Mouse (Mus musculus): Measurements from ENCODE around the gene Chst11. TPM values are rescaled to one million over a fixed set of nuclear protein-coding genes. Genes with fewer than 3 reads are reported as not detected.

Gene Chst11
- polyA plus RNA-seq, 1 experiment from 2014 or later: 1.4 TPM

GRCm38 (mm10) chr10:83026174-83026573 is 40.9 kb downstream of the Chst11 start:
- WGBS: 92% methylated on average over 5 of the region's 5 CpGs
- Histone ChIP-seq H3K27ac (no peak overlapping the region), H3K9me3 (no peaks in the 10 kb centered on the region), H3K36me3 (0 out of 2 replicates have a peak, but pooled peaks cover 3% of the 10 kb centered on the region), H3K27me3 (ENCODE audit: insufficient read depth, poor library complexity, severe bottlenecking) (no peaks in the 10 kb centered on the region), H3K4me3 (no peak overlapping the region), H3K4me1 (replicated peaks) (peaks cover 23% of the 10 kb centered on the region)
- no peak for DNase-seq (ENCODE audit: low spot score)

DNA sequence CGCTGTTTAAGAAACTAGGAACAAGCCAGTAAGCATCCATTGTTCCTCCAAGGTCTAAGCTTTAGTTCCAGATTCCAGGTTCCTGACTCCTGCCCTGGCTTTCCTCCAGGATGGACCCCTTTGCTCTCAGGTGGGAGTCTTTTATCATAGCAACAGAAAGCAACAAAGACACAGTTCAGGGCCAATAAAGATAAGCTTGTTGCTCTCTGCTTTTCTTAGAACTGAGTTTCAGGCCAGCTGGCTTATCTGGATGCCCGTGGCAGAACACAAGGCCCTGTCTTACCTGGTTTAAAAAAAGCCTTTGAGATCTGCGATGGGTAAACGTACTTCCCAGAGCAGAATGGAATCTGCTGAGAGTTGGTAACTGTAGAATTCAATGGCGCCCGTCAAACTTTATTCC is 42.4 kb downstream of the Chst11 start:
- Histone ChIP-seq H3K27ac (no peak overlapping the region), H3K4me1 (replicated peaks) (peaks cover 29% of the 10 kb centered on the region), H3K27me3 (ENCODE audit: insufficient read depth, poor library complexity, severe bottlenecking) (no peaks in the 10 kb centered on the region), H3K4me3 (no peak overlapping the region), H3K9me3 (no peaks in the 10 kb centered on the region), H3K36me3 (0 out of 2 replicates have a peak, but pooled peaks cover 3% of the 10 kb centered on the region)
- DNase-seq (ENCODE audit: low spot score): no peak
- WGBS: 86% methylated on average over 6 of the region's 6 CpGs

GRCm38 (mm10) chr10:83030103-83030661 is 44.9 kb downstream of the Chst11 start:
- Histone ChIP-seq H3K27me3 (ENCODE audit: insufficient read depth, poor library complexity, severe bottlenecking) (no peaks in the 10 kb centered on the region), H3K27ac (no peak overlapping the region), H3K9me3 (no peaks in the 10 kb centered on the region), H3K4me3 (no peak overlapping the region), H3K36me3 (0 out of 2 replicates have a peak, but pooled peaks cover 3% of the 10 kb centered on the region), H3K4me1 (replicated peaks) (peaks cover 39% of the 10 kb centered on the region)
- 46% methylated on average over 5 of the region's 5 CpGs for WGBS
- DNase-seq (ENCODE audit: low spot score): no peak

DNA sequence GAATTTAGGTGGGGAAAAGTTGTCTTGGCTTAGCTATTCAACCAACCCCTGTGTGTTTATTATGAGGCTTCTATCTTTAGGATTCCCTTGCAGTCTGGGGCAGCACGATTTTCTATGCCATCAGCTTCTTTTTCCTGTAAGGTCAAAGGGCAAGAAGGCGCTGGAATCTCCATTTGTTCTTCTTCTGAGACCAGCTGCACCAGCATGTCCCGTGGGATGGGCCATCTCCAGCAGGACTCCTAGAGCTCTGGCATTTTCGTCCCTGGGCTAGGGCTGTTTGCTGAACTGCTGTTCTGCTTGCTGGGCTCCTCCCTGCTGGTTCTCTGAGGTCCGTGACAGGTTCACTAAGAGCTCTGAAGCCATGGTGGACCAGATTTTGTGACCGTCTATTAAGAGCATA is 45.6 kb downstream of the Chst11 start:
- Histone ChIP-seq H3K4me3 (no peak overlapping the region), H3K9me3 (no peaks in the 10 kb centered on the region), H3K4me1 (replicated peaks) (peaks cover 41% of the 10 kb centered on the region), H3K36me3 (0 out of 2 replicates have a peak, but pooled peaks cover 3% of the 10 kb centered on the region), H3K27me3 (ENCODE audit: insufficient read depth, poor library complexity, severe bottlenecking) (no peaks in the 10 kb centered on the region), H3K27ac (peak overlapping the region; percentile 17; the same call in 1 of the 2 replicates)
- WGBS: 20% methylated on average over 6 of the region's 6 CpGs
- DNase-seq (ENCODE audit: low spot score): peak; percentile 51

DNA sequence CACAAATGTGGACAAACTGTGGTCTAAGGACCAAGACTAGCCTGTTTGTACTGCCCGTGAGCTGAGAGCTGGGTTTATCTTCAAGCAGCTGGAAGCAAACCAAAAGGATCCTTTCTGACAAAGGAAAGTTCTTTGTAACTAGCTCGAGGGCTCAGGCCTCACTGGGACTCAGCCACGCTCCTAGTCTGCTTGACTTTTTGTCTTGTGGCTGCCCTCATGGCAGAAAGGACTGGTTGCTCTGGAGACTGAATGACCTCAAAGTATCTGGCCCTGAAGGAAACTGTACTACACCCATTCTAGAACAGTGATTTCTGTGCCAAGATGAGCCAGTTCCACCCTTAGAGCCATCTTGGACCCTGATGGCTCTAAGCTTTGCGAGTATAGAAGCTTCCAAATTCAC is 46.3 kb downstream of the Chst11 start:
- Histone ChIP-seq H3K36me3 (0 out of 2 replicates have a peak, but pooled peaks cover 3% of the 10 kb centered on the region), H3K9me3 (no peaks in the 10 kb centered on the region), H3K4me1 (replicated peaks) (peaks cover 47% of the 10 kb centered on the region), H3K27me3 (ENCODE audit: insufficient read depth, poor library complexity, severe bottlenecking) (no peaks in the 10 kb centered on the region), H3K4me3 (no peak overlapping the region), H3K27ac (peak overlapping the region; percentile 17; the same call in 1 of the 2 replicates)
- WGBS: 45% methylated on average over 4 of the region's 4 CpGs
- no peak for DNase-seq (ENCODE audit: low spot score)

GRCm38 (mm10) chr10:83032559-83032958 is 47.3 kb downstream of the Chst11 start:
- H3K4me1 ChIP-seq (replicated peaks): peaks cover 57% of the 10 kb centered on the region
- no peak overlapping the region for H3K27ac ChIP-seq
- WGBS: 81% methylated on average over 10 of the region's 10 CpGs

DNA sequence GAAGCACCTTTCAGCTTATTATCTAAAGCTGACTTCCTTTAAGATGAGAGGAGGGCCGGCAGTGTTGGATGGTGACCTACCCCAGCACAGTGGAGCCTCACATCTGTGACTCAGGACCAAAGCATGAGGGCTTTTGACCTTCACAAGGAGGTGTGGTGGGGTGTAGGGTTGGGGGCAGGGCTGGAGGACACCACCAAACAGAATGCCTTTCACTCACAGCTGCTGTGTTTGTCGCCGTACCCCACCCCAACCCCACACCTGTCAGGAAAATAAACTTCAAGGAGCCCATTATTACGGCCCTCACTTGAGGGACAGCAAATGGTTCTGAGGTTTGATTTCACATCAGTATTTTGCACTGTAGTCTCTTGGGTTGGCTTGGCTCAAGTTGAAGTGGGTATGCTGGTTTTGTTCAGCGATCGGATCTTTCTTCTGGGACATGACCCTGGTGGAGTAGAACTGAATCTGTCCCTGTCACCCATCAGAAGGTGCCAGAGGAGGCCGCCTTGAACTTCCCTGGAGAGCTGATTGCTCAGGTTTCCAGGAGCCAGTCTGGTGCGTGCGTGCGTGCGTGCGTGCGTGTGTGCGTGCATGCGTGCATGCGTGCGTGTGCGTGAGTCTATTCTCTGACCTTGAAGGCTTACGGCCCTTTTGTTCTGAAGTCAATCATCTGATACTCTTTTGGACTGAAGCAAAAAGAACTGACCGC is 51.2 kb downstream of the Chst11 start:
- peak overlapping the region; percentile 69; the same call in 1 of the 2 replicates for H3K27ac ChIP-seq
- H3K4me1 ChIP-seq (replicated peaks): peaks cover 43% of the 10 kb centered on the region
- 0 out of 2 replicates have a peak, but pooled peaks cover 6% of the 10 kb centered on the region for H3K27me3 ChIP-seq (ENCODE audit: insufficient read depth, poor library complexity, severe bottlenecking)
- DNase-seq (ENCODE audit: low spot score): peak; percentile 24
- WGBS: 61% methylated on average over 20 of the region's 20 CpGs
- H3K36me3 ChIP-seq: no peaks in the 10 kb centered on the region
- H3K4me3 ChIP-seq: no peak overlapping the region
- no peaks in the 10 kb centered on the region for H3K9me3 ChIP-seq

More at GRCm38 (mm10) chr10:83032559-83032958, 47.3 kb downstream of the Chst11 start:
- H3K36me3 ChIP-seq: no peaks in the 10 kb centered on the region
- H3K27me3 ChIP-seq (ENCODE audit: insufficient read depth, poor library complexity, severe bottlenecking): no peaks in the 10 kb centered on the region
- no peak overlapping the region for H3K4me3 ChIP-seq
- no peak for DNase-seq (ENCODE audit: low spot score)
- no peaks in the 10 kb centered on the region for H3K9me3 ChIP-seq

GRCm38 (mm10) chr10:83038166-83038565 is 52.9 kb downstream of the Chst11 start:
- no peak overlapping the region for H3K4me3 ChIP-seq

DNA sequence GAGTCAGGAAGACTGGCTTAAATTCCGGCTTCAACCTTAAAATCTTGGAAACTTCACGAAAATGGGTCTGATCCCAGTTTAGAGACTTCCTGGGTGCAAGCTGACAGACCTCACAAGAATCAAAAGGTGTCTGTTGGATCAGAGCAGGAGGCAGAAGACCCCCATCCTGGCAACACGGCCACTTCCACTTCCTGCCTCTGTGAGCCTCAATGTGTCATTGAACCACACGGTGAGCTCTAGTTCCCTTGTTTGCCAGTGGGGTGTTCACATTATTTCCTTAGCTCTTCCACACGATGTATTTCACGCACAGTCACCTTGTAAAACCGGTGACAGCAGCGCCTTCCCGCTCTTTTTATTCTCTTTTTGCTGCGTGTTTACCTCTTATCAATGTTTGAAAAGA is 54.1 kb downstream of the Chst11 start:
- H3K4me1 ChIP-seq (replicated peaks): peaks cover 41% of the 10 kb centered on the region
- WGBS: 86% methylated on average over 10 of the region's 10 CpGs
- H3K36me3 ChIP-seq: no peaks in the 10 kb centered on the region
- H3K27me3 ChIP-seq (ENCODE audit: insufficient read depth, poor library complexity, severe bottlenecking): 0 out of 2 replicates have a peak, but pooled peaks cover 6% of the 10 kb centered on the region
- DNase-seq (ENCODE audit: low spot score): no peak
- H3K9me3 ChIP-seq: no peaks in the 10 kb centered on the region
- H3K4me3 ChIP-seq: no peak overlapping the region
- no peak overlapping the region for H3K27ac ChIP-seq

More at GRCm38 (mm10) chr10:83038166-83038565, 52.9 kb downstream of the Chst11 start:
- H3K36me3 ChIP-seq: no peaks in the 10 kb centered on the region
- H3K9me3 ChIP-seq: no peaks in the 10 kb centered on the region
- peaks cover 38% of the 10 kb centered on the region for H3K4me1 ChIP-seq (replicated peaks)
- H3K27me3 ChIP-seq (ENCODE audit: insufficient read depth, poor library complexity, severe bottlenecking): 0 out of 2 replicates have a peak, but pooled peaks cover 6% of the 10 kb centered on the region
- WGBS: 90% methylated on average over 9 of the region's 9 CpGs
- H3K27ac ChIP-seq: no peak overlapping the region
- no peak for DNase-seq (ENCODE audit: low spot score)

DNA sequence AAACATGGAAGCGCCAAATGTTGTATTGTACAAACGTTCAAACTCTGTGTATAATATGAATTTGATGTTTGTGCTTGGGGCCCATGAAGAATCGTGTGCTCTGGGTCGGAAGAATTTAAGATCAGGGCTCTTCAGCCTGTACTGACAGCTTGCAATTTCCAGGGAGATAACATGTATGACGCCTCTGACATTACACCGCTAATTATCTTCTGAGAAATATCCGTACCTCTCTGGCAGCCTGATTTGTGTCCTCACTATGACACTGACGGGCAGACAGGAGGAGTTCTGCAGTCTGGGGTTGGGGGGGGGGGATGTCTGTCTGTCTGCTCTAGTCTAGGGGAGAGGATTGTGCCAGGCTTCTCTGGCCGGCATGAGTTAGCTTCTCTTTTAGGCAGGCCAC is 56.6 kb downstream of the Chst11 start:
- Histone ChIP-seq H3K9me3 (no peaks in the 10 kb centered on the region), H3K4me3 (no peak overlapping the region), H3K27me3 (ENCODE audit: insufficient read depth, poor library complexity, severe bottlenecking) (0 out of 2 replicates have a peak, but pooled peaks cover 6% of the 10 kb centered on the region), H3K27ac (no peak overlapping the region), H3K36me3 (no peaks in the 10 kb centered on the region), H3K4me1 (replicated peaks) (peaks cover 31% of the 10 kb centered on the region)
- no peak for DNase-seq (ENCODE audit: low spot score)
- 77% methylated on average over 9 of the region's 9 CpGs for WGBS

DNA sequence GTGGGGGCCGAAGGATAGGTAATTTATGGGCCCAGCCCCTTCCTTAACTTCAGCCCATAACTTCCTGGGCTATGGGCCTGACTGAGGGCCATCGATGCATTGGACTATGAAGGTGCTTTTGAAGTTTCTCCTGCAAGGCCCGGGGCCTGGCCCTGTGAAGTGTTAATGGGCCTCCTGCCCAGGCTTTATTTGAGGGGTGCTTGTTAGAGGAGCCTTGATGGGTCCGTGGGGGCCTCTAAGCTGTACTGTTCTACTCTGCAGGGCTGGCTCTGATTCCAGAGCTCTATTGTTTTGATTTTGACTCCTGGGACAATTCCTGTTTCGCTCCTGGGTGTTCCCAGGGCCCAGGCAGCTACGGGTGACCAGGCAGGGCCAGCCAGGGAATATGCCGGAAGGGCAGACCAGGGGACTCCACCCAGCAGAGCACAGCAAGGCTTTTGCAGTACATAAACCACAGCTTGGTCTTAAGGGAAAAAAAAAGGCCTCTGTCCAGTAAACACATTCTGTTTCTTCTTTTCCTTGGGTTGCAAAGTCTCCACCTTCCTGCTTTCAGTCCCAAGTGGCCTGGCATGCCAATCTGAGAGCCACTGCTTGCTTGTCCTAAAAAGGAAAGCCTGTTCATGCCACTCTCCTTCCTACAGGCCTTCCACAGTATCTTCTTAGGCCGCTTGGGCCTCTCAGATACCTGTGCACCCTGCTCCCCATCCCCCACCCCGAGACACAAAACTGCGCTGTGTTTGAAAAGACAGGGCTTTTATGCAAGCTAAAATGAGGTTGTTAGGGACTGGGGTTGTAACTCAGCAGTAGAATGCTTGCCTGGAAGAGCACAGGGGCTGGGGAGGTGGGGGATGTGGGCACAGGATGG is 57.5 kb downstream of the Chst11 start:
- H3K9me3 ChIP-seq: no peaks in the 10 kb centered on the region
- peak overlapping the region; percentile 80 for H3K27ac ChIP-seq
- peaks cover 21% of the 10 kb centered on the region for H3K4me1 ChIP-seq (replicated peaks)
- 0 out of 2 replicates have a peak, but pooled peaks cover 6% of the 10 kb centered on the region for H3K27me3 ChIP-seq (ENCODE audit: insufficient read depth, poor library complexity, severe bottlenecking)
- WGBS: 27% methylated on average over 10 of the region's 10 CpGs
- peak; percentile 14 for DNase-seq (ENCODE audit: low spot score)
- no peaks in the 10 kb centered on the region for H3K36me3 ChIP-seq
- H3K4me3 ChIP-seq: no peak overlapping the region

DNA sequence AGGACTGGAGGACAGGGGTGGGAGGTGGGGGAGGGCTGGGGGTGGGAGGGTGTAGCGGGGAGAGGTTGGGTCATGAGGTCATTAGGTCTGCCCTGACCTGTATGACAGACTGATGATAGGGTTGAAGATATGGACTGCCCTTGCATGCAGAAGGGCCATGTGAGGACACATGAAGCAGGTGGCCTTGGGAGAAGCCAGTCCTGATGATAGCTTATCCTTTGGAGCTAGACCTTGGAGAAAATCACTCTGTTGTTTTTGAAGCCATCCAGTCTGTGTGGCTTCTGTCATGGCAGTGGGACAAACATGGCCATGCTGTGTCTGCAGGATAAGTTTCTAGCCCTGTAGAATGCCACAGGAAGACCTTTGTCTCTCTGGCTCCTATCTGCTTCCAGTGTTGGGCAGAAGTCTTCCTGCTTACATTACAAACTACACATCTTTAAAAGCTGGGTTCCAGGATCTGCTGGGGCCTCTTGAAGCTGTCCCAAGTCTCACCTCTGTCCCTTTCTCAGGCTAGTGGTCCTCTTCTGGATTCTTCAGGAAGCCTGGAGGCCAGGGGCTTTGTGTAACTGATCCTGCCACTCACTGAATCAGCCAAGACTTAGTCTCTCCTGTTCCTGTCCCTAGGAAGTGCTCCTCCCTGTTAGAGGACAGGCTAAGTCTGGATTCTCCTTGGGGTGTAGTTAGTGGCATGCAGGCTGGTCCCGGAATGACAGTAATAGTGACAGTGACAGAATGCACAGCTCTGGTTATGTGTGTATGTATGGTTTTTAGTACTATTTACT is 58.4 kb downstream of the Chst11 start:
- Histone ChIP-seq H3K4me3 (no peak overlapping the region), H3K27ac (peak overlapping the region; percentile 80), H3K36me3 (peaks cover 3% of the 10 kb centered on the region; the same call in 1 of the 2 replicates), H3K27me3 (ENCODE audit: insufficient read depth, poor library complexity, severe bottlenecking) (0 out of 2 replicates have a peak, but pooled peaks cover 2% of the 10 kb centered on the region), H3K9me3 (no peaks in the 10 kb centered on the region), H3K4me1 (replicated peaks) (peaks cover 22% of the 10 kb centered on the region)
- DNase-seq (ENCODE audit: low spot score): no peak
- WGBS: 45% methylated on average over 2 of the region's 2 CpGs
